Mouse (Mus musculus): Measurements from ENCODE around the gene Sult2a5. TPM values are rescaled to one million over a fixed set of nuclear protein-coding genes. Genes with fewer than 3 reads are reported as not detected.

Sult2a5 gene
- not detected in 2 replicates for polyA plus RNA-seq (2015; fragmentation: Nextera tagmentation; extraction: Ambion mirVana)

GRCm38 (mm10) chr7:13623667-13624066 lies at the start of gene Sult2a5:
Gene Sult2a5, plus strand, starts transcription at chr7:13623967.
- H3K4me2 ChIP-seq = no peak within 1 kb of the TSS
- H3K36me3 ChIP-seq = no peaks in the 10 kb centered on the region
- H3K9me3 ChIP-seq = peaks cover 14% of the 10 kb centered on the region
- H3K9ac ChIP-seq = no peak within 1 kb of the TSS
- no peaks in the 10 kb centered on the region for H3K27me3 ChIP-seq (replicated peaks)
- H3K4me3 ChIP-seq = no peak within 1 kb of the TSS
- H3K4me1 ChIP-seq = no peaks in the 10 kb centered on the region
- H3K27ac ChIP-seq (replicated peaks) = no peak within 1 kb of the TSS
- ATAC-seq (ENCODE audit: extremely low read depth, insufficient number of reproducible peaks, low FRiP score, low TSS enrichment) = no peak

Other genes with a start within 250 kb of the Sult2a5 start
- gene Cabp5, start 225.8 kb upstream of the Sult2a5 start, polyA plus RNA-seq (2015; fragmentation: Nextera tagmentation; extraction: Ambion mirVana) = not detected in 2 replicates
- gene Bsph1, start 173.1 kb upstream of the Sult2a5 start, polyA plus RNA-seq (2015; fragmentation: Nextera tagmentation; extraction: Ambion mirVana) = not detected in 2 replicates
- not detected in 2 replicates for gene Bsph2, start 52.9 kb upstream of the Sult2a5 start, polyA plus RNA-seq (2015; fragmentation: Nextera tagmentation; extraction: Ambion mirVana)
- gene Sult2a2, start 109.5 kb downstream of the Sult2a5 start, polyA plus RNA-seq (2015; fragmentation: Nextera tagmentation; extraction: Ambion mirVana) = not detected in 2 replicates
- gene Sult2a1, start 213.4 kb downstream of the Sult2a5 start, polyA plus RNA-seq (2015; fragmentation: Nextera tagmentation; extraction: Ambion mirVana) = not detected in 2 replicates